In the genomic region with DNA sequence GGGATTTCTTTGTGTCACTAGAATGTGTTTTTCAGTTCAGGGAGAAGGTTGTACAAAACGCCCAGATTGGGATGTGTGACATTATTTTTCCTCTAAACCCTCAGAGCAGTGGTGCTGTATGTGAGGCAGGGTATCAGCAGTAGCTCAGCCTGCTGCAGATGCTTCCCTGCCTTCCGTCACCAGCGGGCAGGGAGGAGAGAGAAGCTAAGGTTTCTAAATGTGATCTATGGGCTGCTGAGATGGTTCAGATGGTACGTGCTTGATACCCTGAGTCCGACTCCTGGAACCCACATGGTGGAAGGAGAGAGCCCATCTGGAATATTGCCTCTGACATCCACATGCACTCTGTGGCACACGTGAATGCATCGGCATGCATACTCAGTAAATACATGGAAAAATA, we compare ENCODE assay signal across 22 mouse cellular contexts. TPM values are rescaled to one million over a fixed set of nuclear protein-coding genes. Genes with fewer than 3 reads are reported as not detected.
A peak's percentile ranks its signal among the peaks of the same experiment; 100 is the strongest.
DNase-seq lines count a peak whose midpoint lies in the region; ATAC-seq and TF ChIP-seq lines count a peak whose summit lies in the region.
"Had no signal": no experiment of that assay in that cellular context is flagged by ENCODE, and none has a peak within 500 bp of the region (broad histone marks: within the 10 kb centered on the region; RNA-seq: fewer than 3 reads in every experiment).

No protein-coding gene starts in this region.

- 39% methylated on average over 7 of the region's 7 CpGs for WGBS in kidney, embryonic 14.5 days
- WGBS in kidney, embryonic 16.5 days: 38% methylated on average over 7 of the region's 7 CpGs
- WGBS in kidney, adult 2 months: 42% methylated on average over 7 of the region's 7 CpGs

- peaks cover 1% of the 10 kb centered on the region; the same call in 1 of the 2 replicates for H3K4me1 ChIP-seq in kidney, embryonic 14.5 days (ENCODE audit: control insufficient read depth, insufficient read depth, low read length)
- H3K4me1 ChIP-seq in kidney, embryonic 16.5 days (ENCODE audit: insufficient read depth, low read length): peaks cover 8% of the 10 kb centered on the region; the same call in 1 of the 2 replicates
- no peaks in the 10 kb centered on the region for H3K4me1 ChIP-seq in kidney, adult 2 months (ENCODE audit: control insufficient read depth, insufficient read depth, low read length)
- H3K4me1 ChIP-seq: embryonic facial prominence, embryonic 13.5 days; embryonic facial prominence, embryonic 15.5 days; forebrain, embryonic 12.5 days had no signal

- no peaks in the 10 kb centered on the region for H3K9me3 ChIP-seq in kidney, embryonic 14.5 days (ENCODE audit: control insufficient read depth, low read length)
- no peaks in the 10 kb centered on the region for H3K9me3 ChIP-seq in kidney, embryonic 16.5 days (ENCODE audit: low read length)
- H3K9me3 ChIP-seq: embryonic facial prominence, embryonic 13.5 days; embryonic facial prominence, embryonic 15.5 days; forebrain, embryonic 10.5 days; forebrain, embryonic 12.5 days had no signal

- H3K4me2 ChIP-seq in kidney, embryonic 14.5 days (replicated peaks; ENCODE audit: low read depth, low read length): no peak overlapping the region
- no peak overlapping the region for H3K4me2 ChIP-seq in kidney, embryonic 16.5 days (replicated peaks; ENCODE audit: low read depth, low read length)
- H3K4me2 ChIP-seq: embryonic facial prominence, embryonic 13.5 days; embryonic facial prominence, embryonic 15.5 days; forebrain, embryonic 12.5 days had no signal

- ATAC-seq in kidney, embryonic 14.5 days (ENCODE audit: low FRiP score, low TSS enrichment): peak; percentile 60; the same call in 1 of the 2 replicates
- ATAC-seq in kidney, embryonic 16.5 days (ENCODE audit: low FRiP score, low TSS enrichment): 0 out of 2 replicates have a peak, but pooled peaks have one; percentile 59
- ATAC-seq: forebrain, embryonic 14.5 days; forebrain, embryonic 16.5 days had no signal

- no peaks in the 10 kb centered on the region for H3K36me3 ChIP-seq in kidney, embryonic 14.5 days (ENCODE audit: control insufficient read depth, insufficient read depth, low read length)
- H3K36me3 ChIP-seq in kidney, embryonic 16.5 days (ENCODE audit: insufficient read depth, low read length): no peaks in the 10 kb centered on the region
- H3K36me3 ChIP-seq in kidney, adult 2 months (ENCODE audit: control insufficient read depth, insufficient read depth, low read length): no peaks in the 10 kb centered on the region
- H3K36me3 ChIP-seq: embryonic facial prominence, embryonic 13.5 days; embryonic facial prominence, embryonic 15.5 days; forebrain, embryonic 10.5 days; forebrain, embryonic 12.5 days had no signal

- no peak overlapping the region for H3K27ac ChIP-seq in kidney, embryonic 14.5 days (ENCODE audit: low read depth, low read length)
- no peak overlapping the region for H3K27ac ChIP-seq in kidney, embryonic 16.5 days (ENCODE audit: low read length)
- no peak overlapping the region for H3K27ac ChIP-seq in kidney, adult 2 months (ENCODE audit: insufficient read depth, low read depth, low read length)
- H3K27ac ChIP-seq: embryonic facial prominence, embryonic 13.5 days; embryonic facial prominence, embryonic 15.5 days; forebrain, embryonic 10.5 days; forebrain, embryonic 12.5 days had no signal

- TF ChIP-seq POLR2A in kidney, adult 2 months (IDR thresholded peaks at IDR 0.05; ENCODE audit: low read depth, low read length): no peak

- TF ChIP-seq CTCF in kidney, adult 2 months (conservative IDR thresholded peaks at IDR 0.05; ENCODE audit: insufficient read depth, insufficient read length, low read depth, low read length): no peak

- H3K27me3 ChIP-seq in kidney, embryonic 14.5 days (ENCODE audit: control insufficient read depth, insufficient read depth, low read length): no peaks in the 10 kb centered on the region
- no peaks in the 10 kb centered on the region for H3K27me3 ChIP-seq in kidney, embryonic 16.5 days (ENCODE audit: insufficient read depth, low read length)
- no peaks in the 10 kb centered on the region; the same call in 1 of the 2 replicates for H3K27me3 ChIP-seq in kidney, adult 2 months (replicated peaks; ENCODE audit: control insufficient read depth, insufficient read depth, low read length)
- H3K27me3 ChIP-seq: embryonic facial prominence, embryonic 15.5 days; forebrain, embryonic 12.5 days had no signal

- H3K9ac ChIP-seq in kidney, embryonic 14.5 days (ENCODE audit: low read depth, low read length): no peak overlapping the region; the same call in 1 of the 2 replicates
- H3K9ac ChIP-seq in kidney, embryonic 16.5 days (replicated peaks; ENCODE audit: low read length): no peak overlapping the region
- H3K9ac ChIP-seq: embryonic facial prominence, embryonic 13.5 days; embryonic facial prominence, embryonic 15.5 days; forebrain, embryonic 12.5 days had no signal

- H3K4me3 ChIP-seq in kidney, embryonic 14.5 days (ENCODE audit: low read length): no peak overlapping the region
- H3K4me3 ChIP-seq in kidney, embryonic 16.5 days (ENCODE audit: low read length): no peak overlapping the region
- H3K4me3 ChIP-seq in kidney, adult 2 months (ENCODE audit: insufficient read depth, low read depth, low read length): no peak overlapping the region
- H3K4me3 ChIP-seq: embryonic facial prominence, embryonic 13.5 days; embryonic facial prominence, embryonic 15.5 days; erythroblast, embryonic 14.5 days; forebrain, embryonic 10.5 days; forebrain, embryonic 12.5 days had no signal

- DNase-seq in kidney, postnatal 25 days: no peak
- no peak for DNase-seq in kidney, adult 2 months
- DNase-seq: adrenal gland, adult 2 months; adrenal gland, postnatal 10 days; adrenal gland, postnatal 25 days; cerebellum, adult 11 months; cerebellum, adult 18-20 months; cerebellum, adult 8-10 months; cerebellum, adult 9-11 months; cerebellum, postnatal 14 days; cerebellum, postnatal 36 days; embryo, embryonic 11 days had no signal

RNA-seq across cellular contexts. Expression of a gene that starts 12.1 kb away (rescaled TPM):
- polyA plus RNA-seq in kidney, embryonic 14.5 days (2014; fragmentation: Nextera tagmentation; extraction: Ambion mirVana): 110 and 145 TPM in 2 replicates
- 92.3 and 109 TPM in 2 replicates for polyA plus RNA-seq in kidney, embryonic 16.5 days (2015; fragmentation: Nextera tagmentation; extraction: Ambion mirVana)
- 11.4 and 12.4 TPM in 2 replicates for polyA plus RNA-seq in kidney, adult 2 months (2012; rRNA removed)
- polyA plus RNA-seq: C2C12; erythroblast, embryonic 14.5 days had no signal
